Mouse (Mus musculus): ENCODE measurements around the gene F830045P16Rik.
A peak's percentile ranks its signal among the peaks of the same experiment; 100 is the strongest.
"Not testable (repeated sequence)": the region's sequence is repeated elsewhere in the genome, so short reads cannot be mapped to it uniquely, and the experiment has no call there.

Gene F830045P16Rik

GRCm38 (mm10) chr2:129489496-129490285, 46.7 kb downstream of the F830045P16Rik start:
- no peak for DNase-seq (ENCODE audit: inconsistent ontology term)

- DNase-seq (ENCODE audit: inconsistent ontology term), result no peak
These were observed 53.3 kb downstream of the F830045P16Rik start for GRCm38 (mm10) chr2:129483150-129483549.

GRCm38 (mm10) chr2:129471905-129472304, 64.5 kb downstream of the F830045P16Rik start:
- DNase-seq (ENCODE audit: inconsistent ontology term), result peak; percentile 17

- DNase-seq (ENCODE audit: inconsistent ontology term), result no peak
These were observed 65.6 kb downstream of the F830045P16Rik start for GRCm38 (mm10) chr2:129470839-129471238.

GRCm38 (mm10) chr2:129438772-129439171, 97.6 kb downstream of the F830045P16Rik start:
- DNase-seq (ENCODE audit: inconsistent ontology term), result not testable (repeated sequence)

GRCm38 (mm10) chr2:129435154-129435553, 101.2 kb downstream of the F830045P16Rik start:
- no peak for DNase-seq (ENCODE audit: inconsistent ontology term)

GRCm38 (mm10) chr2:129423741-129424140, 112.7 kb downstream of the F830045P16Rik start:
- peak; percentile 92 for DNase-seq (ENCODE audit: inconsistent ontology term)

- DNase-seq (ENCODE audit: inconsistent ontology term), result no peak
These were observed 115.4 kb downstream of the F830045P16Rik start for GRCm38 (mm10) chr2:129420897-129421561.

- DNase-seq (ENCODE audit: inconsistent ontology term), result no peak
These were observed 117.0 kb downstream of the F830045P16Rik start for GRCm38 (mm10) chr2:129419361-129419880.

GRCm38 (mm10) chr2:129414593-129414992, 121.8 kb downstream of the F830045P16Rik start:
- DNase-seq (ENCODE audit: inconsistent ontology term), result no peak

GRCm38 (mm10) chr2:129413488-129413887, 122.9 kb downstream of the F830045P16Rik start:
- no peak for DNase-seq (ENCODE audit: inconsistent ontology term)

GRCm38 (mm10) chr2:129411651-129412050, 124.8 kb downstream of the F830045P16Rik start:
- DNase-seq (ENCODE audit: inconsistent ontology term), result no peak

GRCm38 (mm10) chr2:129410344-129410743, 126.1 kb downstream of the F830045P16Rik start:
- DNase-seq (ENCODE audit: inconsistent ontology term), result no peak

GRCm38 (mm10) chr2:129408476-129408875, 127.9 kb downstream of the F830045P16Rik start:
- peak; percentile 44 for DNase-seq (ENCODE audit: inconsistent ontology term)
